26 mouse cellular contexts compared by ENCODE assay signal in the genomic region with DNA sequence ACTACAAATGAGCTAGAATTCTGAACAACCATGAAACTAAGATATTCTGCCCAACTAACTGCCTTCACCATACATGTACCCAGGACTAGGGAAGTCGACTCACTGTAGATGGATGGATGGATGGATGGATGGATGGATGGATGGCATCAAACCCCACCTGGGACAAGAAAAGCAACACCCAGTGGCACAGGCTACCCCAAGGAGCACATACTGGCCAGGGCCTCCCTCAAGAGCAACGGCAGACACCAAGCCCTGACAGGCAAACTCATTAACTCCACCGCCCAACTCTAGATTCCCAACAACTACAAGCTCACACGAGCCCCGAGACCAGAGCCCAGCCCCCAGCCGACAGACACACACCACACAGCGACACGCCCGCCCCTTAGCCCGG. TPM values are rescaled to one million over a fixed set of nuclear protein-coding genes. Genes with fewer than 3 reads are reported as not detected.
DNase-seq lines count a peak whose midpoint lies in the region; ATAC-seq lines count a peak whose summit lies in the region.
"Had no signal": no experiment of that assay in that cellular context is flagged by ENCODE, and none has a peak within 500 bp of the region (broad histone marks: within the 10 kb centered on the region; RNA-seq: fewer than 3 reads in every experiment).

No protein-coding gene starts in this region.

- ATAC-seq in embryonic facial prominence, embryonic 12.5 days (ENCODE audit: insufficient number of reproducible peaks, insufficient read depth, low FRiP score, low TSS enrichment), result 0 out of 2 replicates have a peak, but pooled peaks have one; percentile 60
- peak; percentile 27; the same call in 1 of the 2 replicates for ATAC-seq in hindbrain, embryonic 16.5 days
- no peak for ATAC-seq in hindbrain, embryonic 14.5 days (ENCODE audit: low FRiP score)
- 0 out of 2 replicates have a peak, but pooled peaks have one; percentile 17 for ATAC-seq in lung, embryonic 16.5 days (ENCODE audit: low read depth)
- ATAC-seq in embryonic facial prominence, embryonic 15.5 days (ENCODE audit: insufficient number of reproducible peaks, low FRiP score, low TSS enrichment, low read depth), result peak; percentile 34; the same call in 1 of the 2 replicates
- ATAC-seq: activated CD4-positive, CD25-positive, alpha-beta regulatory T cell, adult 4 months; intestine, postnatal 0 days; midbrain, embryonic 13.5 days; Patski had no signal

- H3K4me3 ChIP-seq in embryonic facial prominence, embryonic 12.5 days, result no peak overlapping the region
- no peak overlapping the region for H3K4me3 ChIP-seq in embryonic facial prominence, embryonic 10.5 days
- no peak overlapping the region for H3K4me3 ChIP-seq in hindbrain, embryonic 16.5 days (ENCODE audit: low read length)
- no peak overlapping the region for H3K4me3 ChIP-seq in hindbrain, embryonic 14.5 days (replicated peaks; ENCODE audit: low read length)
- no peak overlapping the region for H3K4me3 ChIP-seq in lung, embryonic 16.5 days (ENCODE audit: low read length)
- H3K4me3 ChIP-seq in embryonic facial prominence, embryonic 15.5 days (replicated peaks), result no peak overlapping the region
- H3K4me3 ChIP-seq: forebrain, embryonic 10.5 days; gastrocnemius, adult 2 months; heart, embryonic 15.5 days; kidney, embryonic 15.5 days; liver, embryonic 13.5 days; megakaryocyte, embryonic 14.5 days; midbrain, embryonic 13.5 days had no signal

- H3K9me3 ChIP-seq in embryonic facial prominence, embryonic 12.5 days, result no peaks in the 10 kb centered on the region
- no peaks in the 10 kb centered on the region for H3K9me3 ChIP-seq in embryonic facial prominence, embryonic 10.5 days
- H3K9me3 ChIP-seq in hindbrain, embryonic 16.5 days (ENCODE audit: control insufficient read depth, low read length), result no peaks in the 10 kb centered on the region
- no peaks in the 10 kb centered on the region for H3K9me3 ChIP-seq in hindbrain, embryonic 14.5 days (ENCODE audit: control insufficient read depth, low read length)
- no peaks in the 10 kb centered on the region for H3K9me3 ChIP-seq in lung, embryonic 16.5 days (ENCODE audit: control insufficient read depth, low read length)
- H3K9me3 ChIP-seq in embryonic facial prominence, embryonic 15.5 days (replicated peaks), result no peaks in the 10 kb centered on the region
- H3K9me3 ChIP-seq: forebrain, embryonic 10.5 days; G1E; heart, embryonic 15.5 days; kidney, embryonic 15.5 days; liver, embryonic 13.5 days; megakaryocyte, embryonic 14.5 days; midbrain, embryonic 13.5 days had no signal

- peaks cover 11% of the 10 kb centered on the region; the same call in 1 of the 2 replicates for H3K27me3 ChIP-seq in embryonic facial prominence, embryonic 12.5 days
- peaks cover 37% of the 10 kb centered on the region for H3K27me3 ChIP-seq in embryonic facial prominence, embryonic 10.5 days (replicated peaks; ENCODE audit: low read depth, poor library complexity, severe bottlenecking)
- peaks cover 2% of the 10 kb centered on the region; the same call in 1 of the 2 replicates for H3K27me3 ChIP-seq in hindbrain, embryonic 16.5 days (replicated peaks; ENCODE audit: control insufficient read depth, insufficient read depth, low read length)
- peaks cover 6% of the 10 kb centered on the region; the same call in 1 of the 2 replicates for H3K27me3 ChIP-seq in hindbrain, embryonic 14.5 days (ENCODE audit: control insufficient read depth, insufficient read depth, low read length)
- 0 out of 2 replicates have a peak, but pooled peaks cover 2% of the 10 kb centered on the region for H3K27me3 ChIP-seq in lung, embryonic 16.5 days (ENCODE audit: control insufficient read depth, insufficient read depth, low read depth, low read length)
- peaks cover 8% of the 10 kb centered on the region; the same call in 1 of the 2 replicates for H3K27me3 ChIP-seq in embryonic facial prominence, embryonic 15.5 days
- H3K27me3 ChIP-seq: CH12.LX, Patski had no signal

- peaks cover 35% of the 10 kb centered on the region for H3K36me3 ChIP-seq in embryonic facial prominence, embryonic 12.5 days
- H3K36me3 ChIP-seq in embryonic facial prominence, embryonic 10.5 days (replicated peaks), result peaks cover 52% of the 10 kb centered on the region
- H3K36me3 ChIP-seq in hindbrain, embryonic 16.5 days (ENCODE audit: control insufficient read depth, insufficient read depth, low read length), result peaks cover 33% of the 10 kb centered on the region
- H3K36me3 ChIP-seq in hindbrain, embryonic 14.5 days (replicated peaks; ENCODE audit: control insufficient read depth, insufficient read depth), result peaks cover 50% of the 10 kb centered on the region
- peaks cover 19% of the 10 kb centered on the region; the same call in 1 of the 2 replicates for H3K36me3 ChIP-seq in lung, embryonic 16.5 days (ENCODE audit: control insufficient read depth, insufficient read depth, low read length)
- peaks cover 49% of the 10 kb centered on the region for H3K36me3 ChIP-seq in embryonic facial prominence, embryonic 15.5 days

- H3K9ac ChIP-seq in embryonic facial prominence, embryonic 12.5 days, result no peak overlapping the region
- no peak overlapping the region for H3K9ac ChIP-seq in hindbrain, embryonic 16.5 days (ENCODE audit: low read depth, low read length)
- no peak overlapping the region for H3K9ac ChIP-seq in hindbrain, embryonic 14.5 days
- H3K9ac ChIP-seq in lung, embryonic 16.5 days (ENCODE audit: low read length), result no peak overlapping the region
- H3K9ac ChIP-seq in embryonic facial prominence, embryonic 15.5 days, result no peak overlapping the region
- H3K9ac ChIP-seq: heart, embryonic 15.5 days; kidney, embryonic 15.5 days; liver, embryonic 13.5 days; midbrain, embryonic 13.5 days had no signal

- no peak overlapping the region for H3K4me2 ChIP-seq in embryonic facial prominence, embryonic 12.5 days (replicated peaks)
- H3K4me2 ChIP-seq in hindbrain, embryonic 16.5 days (ENCODE audit: low read length), result no peak overlapping the region
- H3K4me2 ChIP-seq in hindbrain, embryonic 14.5 days (replicated peaks), result no peak overlapping the region
- no peak overlapping the region for H3K4me2 ChIP-seq in lung, embryonic 16.5 days (ENCODE audit: low read depth, low read length)
- no peak overlapping the region; the same call in 1 of the 2 replicates for H3K4me2 ChIP-seq in embryonic facial prominence, embryonic 15.5 days (replicated peaks)
- H3K4me2 ChIP-seq: heart, embryonic 15.5 days; kidney, embryonic 15.5 days; liver, embryonic 13.5 days; midbrain, embryonic 13.5 days had no signal

- WGBS in embryonic facial prominence, embryonic 12.5 days, result 32% methylated on average over 10 of the region's 10 CpGs
- WGBS in embryonic facial prominence, embryonic 10.5 days, result 21% methylated on average over 10 of the region's 10 CpGs
- WGBS in hindbrain, embryonic 16.5 days, result 31% methylated on average over 10 of the region's 10 CpGs
- WGBS in hindbrain, embryonic 14.5 days, result 20% methylated on average over 10 of the region's 10 CpGs
- WGBS in lung, embryonic 16.5 days, result 25% methylated on average over 7 of the region's 10 CpGs
- WGBS in embryonic facial prominence, embryonic 15.5 days, result 22% methylated on average over 8 of the region's 10 CpGs

- no peaks in the 10 kb centered on the region for H3K4me1 ChIP-seq in embryonic facial prominence, embryonic 12.5 days
- H3K4me1 ChIP-seq in embryonic facial prominence, embryonic 10.5 days, result peaks cover 4% of the 10 kb centered on the region; the same call in 1 of the 2 replicates
- H3K4me1 ChIP-seq in hindbrain, embryonic 16.5 days (ENCODE audit: control insufficient read depth, insufficient read depth, low read depth, low read length), result no peaks in the 10 kb centered on the region
- no peaks in the 10 kb centered on the region for H3K4me1 ChIP-seq in hindbrain, embryonic 14.5 days (replicated peaks; ENCODE audit: control insufficient read depth, insufficient read depth, low read length)
- H3K4me1 ChIP-seq in lung, embryonic 16.5 days (replicated peaks; ENCODE audit: control insufficient read depth, insufficient read depth, low read length), result no peaks in the 10 kb centered on the region
- H3K4me1 ChIP-seq in embryonic facial prominence, embryonic 15.5 days, result no peaks in the 10 kb centered on the region
- H3K4me1 ChIP-seq: heart, embryonic 15.5 days; kidney, embryonic 15.5 days; liver, embryonic 13.5 days; megakaryocyte, embryonic 14.5 days; midbrain, embryonic 13.5 days had no signal

- no peak overlapping the region for H3K27ac ChIP-seq in embryonic facial prominence, embryonic 12.5 days
- H3K27ac ChIP-seq in embryonic facial prominence, embryonic 10.5 days (replicated peaks), result no peak overlapping the region
- H3K27ac ChIP-seq in hindbrain, embryonic 16.5 days (ENCODE audit: low read depth, low read length), result no peak overlapping the region
- no peak overlapping the region for H3K27ac ChIP-seq in hindbrain, embryonic 14.5 days
- no peak overlapping the region for H3K27ac ChIP-seq in lung, embryonic 16.5 days (ENCODE audit: low read length)
- H3K27ac ChIP-seq in embryonic facial prominence, embryonic 15.5 days (replicated peaks), result no peak overlapping the region
- H3K27ac ChIP-seq: forebrain, embryonic 10.5 days; gastrocnemius, adult 2 months; heart, embryonic 15.5 days; kidney, embryonic 15.5 days; liver, embryonic 13.5 days; midbrain, embryonic 13.5 days; stomach, postnatal 0 days had no signal

- no peak for DNase-seq in embryonic facial prominence, embryonic 10.5 days (ENCODE audit: low spot score)
- no peak for DNase-seq in hindbrain, embryonic 14.5 days (ENCODE audit: low spot score)
- no peak for DNase-seq in lung, postnatal 25 days (ENCODE audit: low spot score)
- DNase-seq: adrenal gland, postnatal 14 days; embryo, embryonic 11 days; gastrocnemius, adult 2 months; heart, postnatal 4 days; liver, embryonic 13.5 days; lung, postnatal 36 days; right cerebral cortex, postnatal 14 days; thymus, postnatal 4 days had no signal

RNA-seq across cellular contexts. Expression of a gene that starts 18.4 kb away (rescaled TPM):
- 37.4 and 40.6 TPM in 2 replicates for polyA plus RNA-seq in embryonic facial prominence, embryonic 12.5 days (2016; fragmentation: Nextera tagmentation; extraction: Ambion mirVana)
- polyA plus RNA-seq in embryonic facial prominence, embryonic 10.5 days (2016; fragmentation: Nextera tagmentation; extraction: Ambion mirVana), result 42.3 and 43.7 TPM in 2 replicates
- 40.9 and 44.1 TPM in 2 replicates for polyA plus RNA-seq in hindbrain, embryonic 16.5 days (2015; fragmentation: Nextera tagmentation; extraction: Ambion mirVana)
- 37.5 and 38.8 TPM in 2 replicates for polyA plus RNA-seq in hindbrain, embryonic 14.5 days (2014; fragmentation: Nextera tagmentation; extraction: Ambion mirVana)
- 28.3 and 28.9 TPM in 2 replicates for polyA plus RNA-seq in lung, embryonic 16.5 days (2015; fragmentation: Nextera tagmentation; extraction: Ambion mirVana)
- polyA plus RNA-seq in embryonic facial prominence, embryonic 15.5 days (2015; fragmentation: Nextera tagmentation; extraction: Ambion mirVana), result 33.8 and 36.7 TPM in 2 replicates

RNA-seq across cellular contexts. Expression of a gene that starts 21.7 kb away (rescaled TPM):
- polyA plus RNA-seq in embryonic facial prominence, embryonic 12.5 days (2016; fragmentation: Nextera tagmentation; extraction: Ambion mirVana), result 11.3 and 12.9 TPM in 2 replicates
- polyA plus RNA-seq in embryonic facial prominence, embryonic 10.5 days (2016; fragmentation: Nextera tagmentation; extraction: Ambion mirVana), result 11.3 and 12.1 TPM in 2 replicates
- polyA plus RNA-seq in hindbrain, embryonic 16.5 days (2015; fragmentation: Nextera tagmentation; extraction: Ambion mirVana), result 85.6 and 88.2 TPM in 2 replicates
- 91.3 and 92.0 TPM in 2 replicates for polyA plus RNA-seq in hindbrain, embryonic 14.5 days (2014; fragmentation: Nextera tagmentation; extraction: Ambion mirVana)
- 1.5 and 1.9 TPM in 2 replicates for polyA plus RNA-seq in lung, embryonic 16.5 days (2015; fragmentation: Nextera tagmentation; extraction: Ambion mirVana)
- polyA plus RNA-seq in embryonic facial prominence, embryonic 15.5 days (2015; fragmentation: Nextera tagmentation; extraction: Ambion mirVana), result 10.0 and 11.2 TPM in 2 replicates
- polyA plus RNA-seq: G1E had no signal

RNA-seq across cellular contexts. Expression of a gene that starts 59.3 kb away (rescaled TPM):
- 62.1 and 66.6 TPM in 2 replicates for polyA plus RNA-seq in embryonic facial prominence, embryonic 12.5 days (2016; fragmentation: Nextera tagmentation; extraction: Ambion mirVana)
- polyA plus RNA-seq in embryonic facial prominence, embryonic 10.5 days (2016; fragmentation: Nextera tagmentation; extraction: Ambion mirVana), result 68.1 and 69.2 TPM in 2 replicates
- polyA plus RNA-seq in hindbrain, embryonic 16.5 days (2015; fragmentation: Nextera tagmentation; extraction: Ambion mirVana), result 48.7 and 57.4 TPM in 2 replicates
- polyA plus RNA-seq in hindbrain, embryonic 14.5 days (2014; fragmentation: Nextera tagmentation; extraction: Ambion mirVana), result 31.6 and 36.5 TPM in 2 replicates
- polyA plus RNA-seq in lung, embryonic 16.5 days (2015; fragmentation: Nextera tagmentation; extraction: Ambion mirVana), result 48.3 and 53.6 TPM in 2 replicates
- polyA plus RNA-seq in embryonic facial prominence, embryonic 15.5 days (2015; fragmentation: Nextera tagmentation; extraction: Ambion mirVana), result 50.5 and 55.8 TPM in 2 replicates
